Mouse (Mus musculus) heart, embryonic 15.5 days (tissue): ENCODE measurements around the gene Cd40. TPM values are rescaled to one million over a fixed set of nuclear protein-coding genes. Genes with fewer than 3 reads are reported as not detected.

Source experiments
- ATAC-seq: fragments of 200-750 bp; cut with Nextera tagmentation; replicated peaks from 2 replicates; pipeline ENCODE4 v1.8.0; 2017; ENCODE audit warnings: low read depth, moderate TSS enrichment; ENCODE audit not compliant: insufficient number of reproducible peaks, insufficient read depth, low FRiP score
- H3K27ac ChIP-seq: fragments of 300-500 bp; sonication (generic); 2 replicates; pipeline ENCODE4 v1.5.1; 2015; ENCODE audit warnings: mild to moderate bottlenecking, inconsistent platforms
- H3K27me3 ChIP-seq: fragments of 300-500 bp; sonication (generic); 2 replicates; pipeline ENCODE4 v1.6.1; 2015; ENCODE audit warnings: inconsistent platforms
- H3K36me3 ChIP-seq: fragments of 300-500 bp; sonication (generic); 2 replicates; pipeline ENCODE4 v1.6.1; 2015; ENCODE audit warnings: mild to moderate bottlenecking, inconsistent platforms
- H3K4me1 ChIP-seq: fragments of 300-500 bp; sonication (generic); replicated peaks from 2 replicates; pipeline ENCODE4 v1.6.1; 2015; ENCODE audit warnings: inconsistent platforms
- H3K4me2 ChIP-seq: fragments of 300-500 bp; sonication (generic); 2 replicates; pipeline ENCODE4 v1.6.1; 2015; ENCODE audit warnings: inconsistent platforms, mild to moderate bottlenecking, moderate library complexity
- H3K4me3 ChIP-seq: fragments of 300-500 bp; sonication (generic); 2 replicates; pipeline ENCODE4 v1.5.1; 2015; ENCODE audit warnings: mild to moderate bottlenecking, inconsistent platforms
- H3K9ac ChIP-seq: fragments of 300-500 bp; sonication (generic); 2 replicates; pipeline ENCODE4 v1.6.1; 2015; ENCODE audit warnings: mild to moderate bottlenecking, inconsistent platforms
- H3K9me3 ChIP-seq: fragments of 300-500 bp; sonication (generic); replicated peaks from 2 replicates; pipeline ENCODE4 v1.6.1; 2016; ENCODE audit warnings: inconsistent platforms
- WGBS: fragments of 180-500 bp; shearing (Covaris S2); methylation state at CpG from one replicate; pipeline ENCODE4 v1.1.7; 2015; ENCODE audit warnings: mixed read lengths; 5-methylcytosine and 5-hydroxymethylcytosine counted together
- polyA plus RNA-seq: library from polyadenylated mRNA; unstranded; fragments of >200 nt; fragmentation: Nextera tagmentation; extraction: Ambion mirVana; gene quantifications from 2 replicates; pipeline ENCODE4 v1.2.1, GENCODE M21; 2015

The Cd40 gene
- polyA plus RNA-seq, 1 experiment from 2014 or later: 6.0 TPM

DNA sequence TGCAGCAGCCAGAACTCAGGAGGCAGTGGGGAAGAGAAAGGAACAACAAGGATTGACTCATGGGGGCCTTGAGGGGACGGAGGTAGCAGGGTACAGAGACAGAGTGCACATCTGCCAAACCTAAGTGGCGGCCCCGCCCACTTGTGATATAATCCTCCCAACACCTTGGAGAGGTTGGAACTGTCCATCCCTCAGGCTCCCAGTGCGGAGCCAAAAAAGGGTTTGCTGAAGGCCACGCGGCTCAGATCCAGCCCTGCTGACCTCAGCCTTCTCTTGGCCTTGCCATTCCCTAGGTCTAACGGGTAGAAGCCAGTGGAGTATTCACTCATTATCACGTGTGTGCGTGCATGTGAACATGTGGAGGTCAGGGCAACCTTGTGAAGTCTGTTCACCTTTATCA, 25.2 kb downstream of the Cd40 start:
- WGBS: 18% methylated on average over 9 of the region's 9 CpGs
- Histone ChIP-seq H3K27ac (no peak overlapping the region), H3K9me3 (no peaks in the 10 kb centered on the region), H3K27me3 (peaks cover 69% of the 10 kb centered on the region), H3K9ac (no peak overlapping the region), H3K4me2 (no peak overlapping the region), H3K36me3 (no peaks in the 10 kb centered on the region), H3K4me3 (no peak overlapping the region), H3K4me1 (no peaks in the 10 kb centered on the region)
- no peak for ATAC-seq

DNA sequence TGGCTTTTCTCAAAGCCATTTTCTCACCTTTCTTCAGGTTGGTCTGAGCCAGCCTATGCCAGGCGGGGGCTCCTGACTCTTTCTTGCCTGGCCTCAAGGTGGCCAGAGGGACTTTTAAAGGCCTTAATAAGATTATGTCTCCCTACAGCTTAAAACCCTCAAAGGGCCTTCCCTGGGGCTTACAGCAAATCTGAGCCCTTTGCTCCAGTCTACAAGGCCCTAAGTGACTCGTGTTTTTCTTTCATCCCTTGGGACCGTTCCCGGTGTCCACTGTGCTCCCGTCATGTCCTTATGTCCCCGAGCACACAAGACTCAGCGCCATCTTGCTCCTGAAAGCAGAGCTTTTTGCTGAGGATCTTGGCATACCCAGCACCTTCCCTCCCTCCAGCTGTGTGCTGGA, 25.8 kb downstream of the Cd40 start:
- 13% methylated on average over 7 of the region's 7 CpGs for WGBS
- peaks cover 69% of the 10 kb centered on the region for H3K27me3 ChIP-seq
- ATAC-seq: no peak

DNA sequence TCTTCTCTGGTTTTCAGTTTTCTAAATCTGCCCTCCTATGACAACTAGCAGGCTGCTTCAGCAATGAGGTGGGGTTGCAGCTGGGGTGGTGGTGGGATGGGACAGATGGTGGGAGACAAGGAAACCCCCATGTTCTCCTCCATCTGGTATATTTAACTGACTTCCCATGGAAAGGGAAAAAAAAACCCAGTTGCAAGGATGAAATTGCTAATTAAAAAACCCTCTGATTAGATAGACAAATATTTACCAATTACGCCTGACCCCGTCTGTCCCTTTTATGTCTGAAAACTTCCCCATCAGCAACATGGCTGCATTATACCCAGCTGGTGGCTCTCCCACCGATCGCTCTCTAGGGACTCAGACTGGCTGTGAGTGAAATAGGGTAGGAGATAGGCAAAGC, 31.2 kb downstream of the Cd40 start:
- Histone ChIP-seq H3K9ac (no peak overlapping the region), H3K36me3 (no peaks in the 10 kb centered on the region), H3K4me2 (no peak overlapping the region), H3K27ac (no peak overlapping the region), H3K4me1 (no peaks in the 10 kb centered on the region), H3K9me3 (no peaks in the 10 kb centered on the region), H3K27me3 (peaks cover 24% of the 10 kb centered on the region), H3K4me3 (no peak overlapping the region)
- 77% methylated on average over 4 of the region's 4 CpGs for WGBS
- ATAC-seq: no peak

More for the DNA sequence above, 25.8 kb downstream of the Cd40 start:
- Histone ChIP-seq H3K9me3 (no peaks in the 10 kb centered on the region), H3K27ac (no peak overlapping the region), H3K4me2 (no peak overlapping the region), H3K4me1 (no peaks in the 10 kb centered on the region), H3K4me3 (no peak overlapping the region), H3K36me3 (no peaks in the 10 kb centered on the region), H3K9ac (no peak overlapping the region)

DNA sequence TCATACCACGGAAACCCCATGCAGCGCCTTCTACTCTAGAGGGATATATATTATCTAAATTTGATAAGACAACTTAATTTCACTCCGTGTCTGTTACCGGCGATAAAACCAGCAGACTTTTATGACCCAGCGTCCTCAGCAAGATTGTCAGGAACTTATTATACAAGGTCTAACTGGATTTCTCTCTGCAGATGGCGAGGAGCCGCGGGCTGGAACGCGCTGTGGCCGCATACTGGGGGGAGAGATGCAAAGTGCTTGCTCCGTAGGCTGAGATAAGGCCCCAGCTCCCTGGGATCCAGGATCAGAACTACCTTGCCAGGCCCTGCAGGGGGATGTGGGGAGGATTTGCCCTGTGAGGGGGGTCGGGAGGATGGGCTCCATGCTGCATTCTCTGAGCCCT, 34.0 kb downstream of the Cd40 start:
- H3K4me3 ChIP-seq: no peak overlapping the region
- H3K4me1 ChIP-seq: no peaks in the 10 kb centered on the region
- no peak overlapping the region for H3K4me2 ChIP-seq
- H3K9ac ChIP-seq: no peak overlapping the region
- H3K9me3 ChIP-seq: no peaks in the 10 kb centered on the region
- peaks cover 39% of the 10 kb centered on the region for H3K27me3 ChIP-seq
- 22% methylated on average over 14 of the region's 14 CpGs for WGBS
- H3K36me3 ChIP-seq: no peaks in the 10 kb centered on the region
- H3K27ac ChIP-seq: no peak overlapping the region
- no peak for ATAC-seq

DNA sequence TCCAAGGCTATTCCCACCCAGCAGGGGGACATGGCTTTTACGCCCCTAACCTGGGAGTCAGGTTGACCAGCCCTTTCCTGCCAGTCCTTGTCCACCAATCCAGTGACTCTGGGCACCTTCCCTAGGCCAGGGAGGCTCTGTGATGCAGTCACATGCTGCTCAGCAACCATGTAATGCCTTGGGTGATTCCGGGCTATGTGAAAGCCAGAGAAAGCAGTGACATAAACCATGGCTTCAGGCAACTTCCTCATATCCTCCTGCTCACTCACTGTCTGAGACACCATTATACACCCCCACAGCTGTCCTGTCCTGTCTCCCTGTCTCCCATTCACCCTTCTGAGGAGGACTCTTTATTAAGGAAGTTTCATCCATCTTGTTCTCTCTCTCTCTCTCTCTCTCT, 35.2 kb downstream of the Cd40 start, which contains the start of gene 1700025C18Rik:
Gene 1700025C18Rik, minus strand, starts transcription at position 101 of the 400 bp plus-strand sequence.
- Histone ChIP-seq H3K27me3 (peaks cover 44% of the 10 kb centered on the region), H3K4me3 (no peak within 1 kb of the TSS), H3K36me3 (no peaks in the 10 kb centered on the region), H3K27ac (no peak within 1 kb of the TSS), H3K9me3 (no peaks in the 10 kb centered on the region), H3K9ac (no peak within 1 kb of the TSS), H3K4me1 (no peaks in the 10 kb centered on the region), H3K4me2 (no peak within 1 kb of the TSS)
- WGBS: 83% methylated on average over 2 of the region's 2 CpGs
- no peak for ATAC-seq

DNA sequence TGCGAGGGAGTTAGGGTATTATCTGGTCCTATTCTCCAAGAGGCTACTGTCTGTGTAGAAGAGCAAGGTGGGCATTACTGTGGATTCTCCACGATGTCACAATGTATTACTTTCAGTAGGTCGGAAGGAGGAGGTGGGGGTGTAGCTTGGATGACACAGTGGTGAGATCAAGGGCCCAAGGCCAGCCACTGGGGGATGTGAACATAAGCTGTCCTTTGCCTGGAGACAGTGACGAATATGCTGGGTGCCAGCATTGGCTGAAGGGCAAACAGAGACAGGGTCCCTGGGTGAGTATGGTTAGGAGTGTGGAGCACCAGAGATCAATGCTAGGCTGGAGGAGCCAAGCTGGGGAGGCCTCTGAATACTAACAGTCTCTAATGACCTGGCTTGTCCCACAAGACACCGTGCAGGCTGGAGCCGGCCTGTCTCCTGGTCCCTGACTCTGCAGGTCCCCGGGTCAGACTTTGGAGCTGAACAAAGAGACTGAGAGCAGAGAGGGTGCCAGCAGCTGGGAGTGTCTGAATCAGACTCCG, 36.1 kb downstream of the Cd40 start:
- Histone ChIP-seq H3K4me2 (no peak overlapping the region), H3K36me3 (no peaks in the 10 kb centered on the region), H3K27me3 (peaks cover 46% of the 10 kb centered on the region), H3K9me3 (no peaks in the 10 kb centered on the region), H3K4me3 (no peak overlapping the region), H3K4me1 (no peaks in the 10 kb centered on the region), H3K9ac (no peak overlapping the region), H3K27ac (no peak overlapping the region)
- 75% methylated on average over 8 of the region's 8 CpGs for WGBS
- ATAC-seq: no peak

DNA sequence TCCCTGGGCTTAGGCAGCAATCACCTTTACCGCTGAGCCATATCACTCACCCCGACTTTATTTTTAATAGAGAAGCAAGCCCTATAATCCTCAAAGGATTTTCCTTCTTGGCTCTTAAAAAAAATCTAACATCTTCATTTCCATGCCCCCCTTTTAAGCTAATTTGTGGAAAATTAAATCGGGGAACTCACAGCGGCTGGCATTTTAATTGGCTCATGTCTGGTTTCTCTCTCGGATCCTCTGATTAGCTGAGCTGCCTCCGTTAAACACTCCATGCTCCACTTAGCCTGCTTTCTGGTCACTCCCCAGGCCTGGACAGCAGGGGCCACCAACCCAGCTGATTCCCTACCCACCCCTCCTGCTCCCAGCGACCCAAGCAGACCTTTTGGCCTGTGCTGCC, 37.0 kb downstream of the Cd40 start:
- no peak overlapping the region for H3K9ac ChIP-seq
- H3K4me1 ChIP-seq: no peaks in the 10 kb centered on the region
- WGBS: 70% methylated on average over 7 of the region's 7 CpGs
- no peaks in the 10 kb centered on the region for H3K9me3 ChIP-seq
- no peak for ATAC-seq
- no peak overlapping the region for H3K27ac ChIP-seq
- no peaks in the 10 kb centered on the region for H3K36me3 ChIP-seq
- no peak overlapping the region for H3K4me2 ChIP-seq
- H3K4me3 ChIP-seq: no peak overlapping the region
- peaks cover 55% of the 10 kb centered on the region for H3K27me3 ChIP-seq

DNA sequence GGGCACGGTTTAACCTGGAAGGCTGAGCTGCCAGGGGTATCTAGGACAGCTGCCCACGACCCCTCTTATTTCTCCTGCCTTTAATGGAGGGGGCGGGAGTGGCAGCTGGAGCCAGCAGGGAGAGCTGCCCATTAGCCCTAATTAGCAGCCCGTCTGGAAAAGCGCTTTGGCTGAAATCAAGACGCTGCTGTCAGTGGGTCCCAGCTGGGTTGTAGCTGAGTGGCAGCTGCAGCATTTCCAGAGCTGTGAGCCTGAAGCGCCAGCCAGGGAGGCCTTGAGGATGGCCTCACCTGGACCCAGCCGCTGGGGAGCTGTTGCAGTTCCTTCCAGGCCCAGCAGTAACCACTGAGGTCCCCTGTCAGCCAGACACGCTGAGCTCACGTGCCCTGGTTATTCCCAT, 40.9 kb downstream of the Cd40 start:
- Histone ChIP-seq H3K4me3 (no peak overlapping the region), H3K27me3 (peaks cover 87% of the 10 kb centered on the region), H3K4me2 (no peak overlapping the region), H3K36me3 (no peaks in the 10 kb centered on the region), H3K9ac (no peak overlapping the region), H3K4me1 (0 out of 2 replicates have a peak, but pooled peaks cover 4% of the 10 kb centered on the region), H3K9me3 (no peaks in the 10 kb centered on the region), H3K27ac (no peak overlapping the region)
- WGBS: 20% methylated on average over 10 of the region's 10 CpGs
- no peak for ATAC-seq

DNA sequence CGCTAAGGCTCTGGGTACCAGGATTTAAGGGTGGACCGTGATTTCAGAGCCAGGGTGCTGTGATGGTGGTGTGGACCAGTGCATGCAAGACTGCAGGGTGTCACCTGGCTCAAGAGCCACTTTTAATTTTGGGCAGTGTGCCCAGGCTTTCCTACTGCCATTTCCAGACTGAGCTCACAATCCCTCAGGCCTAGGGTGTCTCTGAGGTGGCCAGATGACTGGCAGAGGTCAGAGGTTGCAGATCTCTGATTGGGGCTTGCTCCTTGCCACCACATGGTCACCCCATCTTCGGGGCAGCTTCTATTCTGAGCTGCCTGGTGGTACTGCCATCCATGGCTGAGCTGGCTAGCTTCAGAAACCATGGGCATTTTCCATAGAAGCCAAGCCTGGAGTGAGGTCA, 43.4 kb downstream of the Cd40 start:
- Histone ChIP-seq H3K9ac (no peak overlapping the region), H3K36me3 (no peaks in the 10 kb centered on the region), H3K27me3 (peaks cover 92% of the 10 kb centered on the region), H3K4me3 (no peak overlapping the region), H3K9me3 (no peaks in the 10 kb centered on the region), H3K4me1 (0 out of 2 replicates have a peak, but pooled peaks cover 4% of the 10 kb centered on the region), H3K4me2 (no peak overlapping the region), H3K27ac (no peak overlapping the region)
- WGBS: 73% methylated on average over 3 of the region's 3 CpGs
- ATAC-seq: no peak

DNA sequence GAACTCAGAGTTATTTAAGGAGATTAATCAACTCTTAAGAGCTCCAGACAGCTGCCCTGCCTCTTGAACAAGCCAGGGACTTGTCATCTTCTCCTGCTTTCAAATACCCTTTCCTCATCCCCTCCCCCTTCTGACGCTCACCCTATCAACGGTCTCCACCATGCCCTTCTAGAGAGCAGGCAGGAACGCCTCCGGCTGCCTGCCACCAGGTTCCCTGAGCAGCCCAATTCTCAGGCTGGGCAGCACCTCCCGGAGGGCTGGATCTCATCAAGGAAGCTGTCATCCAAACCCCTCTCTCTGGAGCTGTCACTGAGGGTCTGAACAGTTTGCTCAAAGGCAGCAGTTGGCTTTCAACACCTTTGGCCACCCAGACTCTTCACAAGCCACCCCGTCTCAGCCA, 45.3 kb downstream of the Cd40 start:
- H3K4me2 ChIP-seq: no peak overlapping the region
- H3K4me3 ChIP-seq: no peak overlapping the region
- H3K9ac ChIP-seq: no peak overlapping the region
- no peak overlapping the region for H3K27ac ChIP-seq
- H3K27me3 ChIP-seq: peaks cover 96% of the 10 kb centered on the region
- H3K36me3 ChIP-seq: no peaks in the 10 kb centered on the region
- 4% methylated on average over 6 of the region's 6 CpGs for WGBS
- H3K9me3 ChIP-seq: no peaks in the 10 kb centered on the region
- no peak for ATAC-seq
- 0 out of 2 replicates have a peak, but pooled peaks cover 4% of the 10 kb centered on the region for H3K4me1 ChIP-seq

DNA sequence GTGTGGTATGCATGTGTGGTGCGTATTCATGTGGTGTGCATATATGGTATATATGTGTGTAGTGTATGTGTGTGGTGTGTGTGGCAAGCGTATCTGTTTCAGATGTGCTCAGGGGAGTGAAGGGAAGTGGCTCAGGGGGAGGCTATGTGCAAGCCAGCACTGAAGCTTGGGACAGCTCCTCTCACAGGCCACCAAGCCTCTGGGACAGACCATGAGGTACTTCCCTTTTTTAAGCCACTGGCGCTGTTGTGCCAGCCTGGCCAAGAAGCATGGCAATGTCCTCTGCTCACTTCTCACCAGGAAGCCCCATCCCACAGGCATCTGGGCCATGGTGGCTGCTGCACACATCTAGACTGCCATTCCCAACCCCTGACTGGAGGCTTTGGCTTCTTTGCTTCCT, 47.5 kb downstream of the Cd40 start:
- Histone ChIP-seq H3K36me3 (no peaks in the 10 kb centered on the region), H3K9ac (no peak overlapping the region), H3K27ac (no peak overlapping the region), H3K4me1 (0 out of 2 replicates have a peak, but pooled peaks cover 4% of the 10 kb centered on the region), H3K4me3 (no peak overlapping the region), H3K4me2 (no peak overlapping the region), H3K27me3 (peaks cover 92% of the 10 kb centered on the region), H3K9me3 (no peaks in the 10 kb centered on the region)
- ATAC-seq: no peak
- 72% methylated on average over 3 of the region's 3 CpGs for WGBS

DNA sequence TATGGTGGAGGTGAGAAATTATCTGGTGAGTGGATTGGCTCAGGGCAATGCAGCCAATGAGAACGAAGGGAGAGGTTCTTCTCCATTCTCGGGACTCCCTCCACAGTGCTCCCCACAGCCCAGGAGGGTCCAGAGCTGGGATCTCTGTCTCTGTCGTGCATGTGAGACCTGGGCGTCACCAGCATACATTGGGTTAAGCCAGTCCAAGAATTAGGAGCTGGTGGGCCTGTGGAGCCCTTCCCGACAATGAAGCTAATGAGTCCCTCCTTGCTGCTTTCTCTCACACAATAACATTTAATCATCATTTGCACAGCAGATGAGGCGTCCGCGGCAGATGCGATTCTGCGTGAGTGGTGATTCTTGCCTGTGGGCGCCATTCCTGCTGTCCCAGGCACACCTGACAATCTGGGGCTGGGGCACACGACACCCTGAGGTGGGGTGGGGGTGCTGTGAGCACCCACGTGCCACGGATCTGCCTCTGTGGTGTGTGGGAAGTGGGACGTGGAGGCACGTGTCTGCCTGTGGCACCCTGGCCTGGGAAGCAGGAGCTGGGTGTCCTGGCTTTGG, 50.2 kb downstream of the Cd40 start:
- 69% methylated on average over 16 of the region's 16 CpGs for WGBS
- no peak for ATAC-seq
- H3K4me2 ChIP-seq: no peak overlapping the region
- H3K27me3 ChIP-seq: peaks cover 94% of the 10 kb centered on the region
- no peak overlapping the region for H3K9ac ChIP-seq
- H3K4me3 ChIP-seq: no peak overlapping the region
- no peak overlapping the region for H3K27ac ChIP-seq
- H3K36me3 ChIP-seq: no peaks in the 10 kb centered on the region
- H3K9me3 ChIP-seq: no peaks in the 10 kb centered on the region
- H3K4me1 ChIP-seq: 0 out of 2 replicates have a peak, but pooled peaks cover 4% of the 10 kb centered on the region
